Mouse (Mus musculus) testis, adult 2 months (tissue): ENCODE data around the gene Fbxl16.

Experiments
- CTCF ChIP-seq: fragments of 200-500 bp; IDR thresholded peaks from 2 replicates; pipeline ENCODE4 v1.5.1; 2012; ENCODE audit warnings: low read depth, mild to moderate bottlenecking, inconsistent platforms, low read length, moderate library complexity; ENCODE audit not compliant: control insufficient read depth, insufficient read depth, insufficient replicate concordance
- POLR2A ChIP-seq: fragments of 200-500 bp; IDR thresholded peaks from 2 replicates; pipeline ENCODE4 v1.6.1; 2012; ENCODE audit warnings: low read depth, mild to moderate bottlenecking, inconsistent platforms, low read length, moderate library complexity; ENCODE audit not compliant: control insufficient read depth

- TF ChIP-seq CTCF (no peak), POLR2A (no peak)
These were observed 32.4 kb downstream of the Fbxl16 start, which contains the start of gene Gm20683 for GRCm38 (mm10) chr17:25841117-25841880.
